Mouse (Mus musculus): Measurements from ENCODE around the gene Ptgr2. TPM values are rescaled to one million over a fixed set of nuclear protein-coding genes. Genes with fewer than 3 reads are reported as not detected.
"Not testable (repeated sequence)": the region's sequence is repeated elsewhere in the genome, so short reads cannot be mapped to it uniquely, and the experiment has no call there.

Gene Ptgr2
- polyA plus RNA-seq (2015; fragmentation: Nextera tagmentation; extraction: Ambion mirVana), result 32.0 and 34.5 TPM in 2 replicates

DNA sequence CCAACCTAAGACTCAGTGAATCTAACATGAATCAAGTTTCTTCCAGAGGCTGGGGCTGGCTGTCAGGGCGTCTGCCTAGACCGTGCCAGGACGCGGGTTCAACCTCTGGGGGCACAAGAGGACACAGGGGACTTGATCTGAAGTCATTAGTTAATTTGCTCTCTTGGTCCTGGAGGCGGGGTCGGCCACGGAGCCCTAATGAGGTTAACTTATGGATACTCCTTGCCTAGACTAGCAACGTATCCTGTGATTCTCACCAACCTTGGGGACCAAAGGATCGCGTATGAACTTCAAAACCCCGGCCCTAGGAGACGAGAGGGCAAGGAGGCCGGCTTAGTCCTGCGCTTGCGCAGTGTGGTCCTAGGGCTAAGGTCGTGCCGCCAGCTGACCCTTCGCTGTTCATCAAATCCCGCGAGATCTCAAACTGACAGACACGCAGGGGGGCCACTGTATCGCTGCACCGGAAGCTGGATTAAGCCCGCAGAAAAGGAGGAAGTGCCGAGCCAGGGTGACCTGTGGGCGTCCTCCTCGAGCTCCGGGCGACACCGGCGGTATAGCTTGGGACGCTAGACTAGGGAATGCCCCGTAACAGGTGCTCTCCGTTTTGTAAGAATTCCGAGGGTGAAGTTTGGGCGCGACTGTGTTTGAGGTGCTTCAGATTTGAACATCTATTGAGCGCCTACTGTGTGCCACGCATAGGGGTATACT is at the start of gene Ptgr2:
Gene Ptgr2, plus strand, starts transcription at position 348 of the 708 bp plus-strand sequence.
- no peaks in the 10 kb centered on the region for H3K36me3 ChIP-seq (ENCODE audit: control insufficient read depth, insufficient read depth, low read length)
- under 1% methylated on average over 39 of the region's 39 CpGs for WGBS
- H3K4me3 ChIP-seq (replicated peaks; ENCODE audit: low read length), result peak within 1 kb of the TSS; percentile 62
- no peaks in the 10 kb centered on the region for H3K9me3 ChIP-seq (replicated peaks; ENCODE audit: control insufficient read depth, low read length)
- peak within 1 kb of the TSS; percentile 74 for H3K4me2 ChIP-seq (ENCODE audit: low read depth, low read length)
- H3K9ac ChIP-seq (ENCODE audit: low read length), result peak within 1 kb of the TSS; percentile 81
- no peaks in the 10 kb centered on the region for H3K27me3 ChIP-seq (ENCODE audit: control insufficient read depth, insufficient read depth, low read length)
- ATAC-seq (ENCODE audit: insufficient read depth, low FRiP score), result peak; percentile 97
- peak within 1 kb of the TSS; percentile 83 for H3K27ac ChIP-seq (ENCODE audit: low read length)
- H3K4me1 ChIP-seq (ENCODE audit: control insufficient read depth, insufficient read depth, low read length), result 0 out of 2 replicates have a peak, but pooled peaks cover 2% of the 10 kb centered on the region

DNA sequence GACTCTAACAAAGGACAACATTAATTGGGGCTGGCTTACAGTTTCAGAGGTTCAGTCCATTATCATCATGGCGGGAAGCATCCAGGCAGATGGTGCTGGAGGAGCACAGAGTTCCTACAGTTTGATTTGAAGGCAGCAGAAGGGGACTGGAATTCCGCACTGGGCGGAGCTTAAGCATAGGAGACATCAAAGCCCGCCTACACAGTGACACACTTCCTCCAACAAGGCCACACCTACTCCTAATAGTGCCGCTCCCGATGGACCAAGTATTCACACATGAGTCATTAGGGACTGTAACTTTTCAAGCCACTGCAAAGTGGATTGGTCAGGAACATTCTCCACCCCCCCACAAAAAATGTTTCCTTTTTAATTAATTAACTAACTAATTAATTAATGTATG is 49.5 kb upstream of the Ptgr2 start:
- no peak for ATAC-seq (ENCODE audit: insufficient read depth, low FRiP score)
- Histone ChIP-seq H3K27ac (ENCODE audit: low read length) (no peak overlapping the region), H3K9me3 (replicated peaks; ENCODE audit: control insufficient read depth, low read length) (no peaks in the 10 kb centered on the region), H3K4me1 (ENCODE audit: control insufficient read depth, insufficient read depth, low read length) (no peaks in the 10 kb centered on the region), H3K4me2 (ENCODE audit: low read depth, low read length) (no peak overlapping the region), H3K27me3 (ENCODE audit: control insufficient read depth, insufficient read depth, low read length) (no peaks in the 10 kb centered on the region), H3K9ac (ENCODE audit: low read length) (no peak overlapping the region), H3K36me3 (ENCODE audit: control insufficient read depth, insufficient read depth, low read length) (no peaks in the 10 kb centered on the region), H3K4me3 (replicated peaks; ENCODE audit: low read length) (no peak overlapping the region)
- 89% methylated on average over 6 of the region's 6 CpGs for WGBS

DNA sequence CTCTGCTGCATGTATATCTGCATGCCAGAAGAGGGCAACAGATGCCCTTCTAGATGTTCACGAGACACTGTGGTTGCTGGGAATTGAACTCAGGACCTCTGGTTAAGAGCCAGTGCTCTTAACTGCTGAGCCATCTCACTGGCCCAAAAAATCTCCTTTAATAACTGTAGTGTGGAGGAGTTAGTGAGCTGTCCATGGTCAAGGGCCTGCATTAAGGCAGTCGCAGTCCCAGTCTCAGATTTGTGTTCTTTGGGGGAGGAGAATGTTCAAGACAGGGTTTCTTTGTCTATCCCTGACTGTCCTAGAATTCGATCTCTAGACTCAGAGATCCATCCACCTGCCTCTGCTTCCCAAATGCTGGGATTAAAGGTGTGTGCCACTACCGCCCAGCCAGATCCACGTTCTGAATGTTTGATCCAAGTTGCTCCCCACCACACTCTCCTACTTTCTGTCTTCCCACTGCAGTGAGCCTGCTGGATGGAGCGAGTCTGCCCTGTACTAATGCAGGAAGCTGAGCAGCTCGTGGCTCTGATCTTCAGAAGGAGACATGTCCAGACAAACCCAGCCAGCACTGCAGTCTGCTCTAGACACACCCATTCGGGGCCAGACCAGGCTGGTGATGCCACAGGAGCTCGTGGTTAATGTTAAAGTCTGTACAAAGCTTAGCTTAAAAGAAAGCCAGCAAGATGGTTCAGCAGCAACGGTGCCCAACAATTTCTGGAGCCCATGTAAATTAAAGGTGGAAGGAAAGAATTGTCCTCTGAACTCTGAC is 48.9 kb upstream of the Ptgr2 start:
- Histone ChIP-seq H3K9ac (ENCODE audit: low read length) (no peak overlapping the region), H3K4me1 (ENCODE audit: control insufficient read depth, insufficient read depth, low read length) (no peaks in the 10 kb centered on the region), H3K27me3 (ENCODE audit: control insufficient read depth, insufficient read depth, low read length) (no peaks in the 10 kb centered on the region), H3K4me3 (replicated peaks; ENCODE audit: low read length) (no peak overlapping the region), H3K9me3 (replicated peaks; ENCODE audit: control insufficient read depth, low read length) (no peaks in the 10 kb centered on the region), H3K36me3 (ENCODE audit: control insufficient read depth, insufficient read depth, low read length) (no peaks in the 10 kb centered on the region), H3K27ac (ENCODE audit: low read length) (0 out of 2 replicates have a peak overlapping the region, but pooled peaks have one; percentile 49), H3K4me2 (ENCODE audit: low read depth, low read length) (no peak overlapping the region)
- no peak for ATAC-seq (ENCODE audit: insufficient read depth, low FRiP score)
- WGBS, result 71% methylated on average over 10 of the region's 10 CpGs

DNA sequence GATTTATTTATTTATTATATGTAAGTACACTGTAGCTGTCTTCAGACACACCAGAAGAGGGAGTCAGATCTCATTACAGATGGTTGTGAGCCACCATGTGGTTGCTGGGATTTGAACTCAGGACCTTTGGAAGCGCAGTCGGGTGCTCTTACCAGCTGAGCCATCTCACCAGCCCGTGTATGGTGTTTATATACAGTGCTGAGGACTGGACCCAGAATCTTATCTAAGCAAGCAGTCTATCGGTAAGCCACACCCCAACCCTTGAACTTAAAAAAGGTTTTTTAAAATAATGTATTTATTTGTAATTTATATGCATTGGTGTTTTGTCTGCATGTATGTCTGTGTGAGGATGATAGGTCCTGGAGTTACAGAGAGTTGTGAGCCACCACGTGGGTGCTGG is 48.0 kb upstream of the Ptgr2 start:
- H3K4me3 ChIP-seq (replicated peaks; ENCODE audit: low read length); H3K9me3 ChIP-seq (replicated peaks; ENCODE audit: control insufficient read depth, low read length); ATAC-seq (ENCODE audit: insufficient read depth, low FRiP score): not testable (repeated sequence)

DNA sequence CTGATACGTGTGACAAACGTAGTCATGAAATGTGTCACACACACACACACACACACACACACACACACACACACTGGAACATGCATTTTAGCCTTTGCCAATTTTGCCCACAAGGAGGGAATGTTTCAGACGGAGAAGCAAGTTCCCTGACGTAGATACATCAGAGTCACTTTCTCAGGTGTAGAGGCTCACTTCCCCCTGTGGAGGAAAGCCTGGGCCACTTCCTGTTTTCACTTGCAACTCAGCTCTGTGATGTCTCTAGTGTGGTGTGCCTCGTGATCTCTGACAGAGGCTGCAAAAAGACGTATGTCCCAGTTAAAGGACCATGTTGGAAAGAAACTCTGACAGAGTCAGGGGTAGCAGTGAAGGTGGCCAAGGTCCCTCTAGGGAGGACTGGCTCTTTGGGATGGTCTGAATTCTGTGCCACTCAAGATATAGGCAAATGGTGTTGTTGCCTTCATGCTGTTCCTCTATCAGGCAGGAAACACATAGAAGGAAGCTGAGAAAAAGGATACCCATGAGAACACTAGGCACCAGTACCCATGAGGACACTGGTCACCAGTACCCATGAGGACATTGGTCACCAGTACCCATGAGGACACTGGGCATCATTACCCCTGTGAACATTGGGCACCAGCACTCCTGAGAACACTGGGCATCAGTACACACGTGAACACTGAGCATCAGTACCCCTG is 41.8 kb upstream of the Ptgr2 start:
- Histone ChIP-seq H3K4me1 (ENCODE audit: control insufficient read depth, insufficient read depth, low read length) (no peaks in the 10 kb centered on the region), H3K9me3 (replicated peaks; ENCODE audit: control insufficient read depth, low read length) (no peaks in the 10 kb centered on the region), H3K9ac (ENCODE audit: low read length) (no peak overlapping the region), H3K4me3 (replicated peaks; ENCODE audit: low read length) (no peak overlapping the region), H3K4me2 (ENCODE audit: low read depth, low read length) (no peak overlapping the region), H3K36me3 (ENCODE audit: control insufficient read depth, insufficient read depth, low read length) (no peaks in the 10 kb centered on the region), H3K27me3 (ENCODE audit: control insufficient read depth, insufficient read depth, low read length) (no peaks in the 10 kb centered on the region), H3K27ac (ENCODE audit: low read length) (no peak overlapping the region)
- ATAC-seq (ENCODE audit: insufficient read depth, low FRiP score), result no peak
- 69% methylated on average over 7 of the region's 7 CpGs for WGBS

More for the DNA sequence above, 48.0 kb upstream of the Ptgr2 start:
- H3K4me2 ChIP-seq (ENCODE audit: low read depth, low read length); H3K4me1 ChIP-seq (ENCODE audit: control insufficient read depth, insufficient read depth, low read length); H3K9ac ChIP-seq (ENCODE audit: low read length); H3K27me3 ChIP-seq (ENCODE audit: control insufficient read depth, insufficient read depth, low read length); H3K27ac ChIP-seq (ENCODE audit: low read length); H3K36me3 ChIP-seq (ENCODE audit: control insufficient read depth, insufficient read depth, low read length): not testable (repeated sequence)
- WGBS, result 80% methylated on average over 5 of the region's 5 CpGs

DNA sequence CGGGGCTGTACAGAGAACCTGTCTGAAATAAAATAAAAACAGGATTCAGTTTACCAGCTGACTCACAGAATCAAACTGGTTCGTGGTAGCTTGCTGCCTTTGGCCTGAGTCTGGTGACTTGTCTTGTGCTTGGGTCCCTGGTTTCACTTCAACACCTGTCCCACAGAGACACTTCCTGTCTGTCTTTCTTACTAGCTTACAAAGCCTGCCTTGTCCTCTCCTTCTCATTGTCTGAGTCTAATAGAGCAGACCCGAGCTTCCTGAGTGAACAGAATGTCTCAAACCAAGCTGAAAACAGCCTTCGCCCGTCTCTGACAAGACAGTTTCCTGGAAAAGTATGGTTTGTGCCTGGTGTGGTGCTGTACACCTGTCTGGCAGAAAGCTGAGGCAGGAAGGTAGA is 39.3 kb upstream of the Ptgr2 start:
- 77% methylated on average over 5 of the region's 5 CpGs for WGBS
- Histone ChIP-seq H3K4me2 (ENCODE audit: low read depth, low read length) (no peak overlapping the region), H3K9ac (ENCODE audit: low read length) (no peak overlapping the region), H3K27ac (ENCODE audit: low read length) (no peak overlapping the region), H3K4me3 (replicated peaks; ENCODE audit: low read length) (no peak overlapping the region), H3K9me3 (replicated peaks; ENCODE audit: control insufficient read depth, low read length) (no peaks in the 10 kb centered on the region), H3K27me3 (ENCODE audit: control insufficient read depth, insufficient read depth, low read length) (no peaks in the 10 kb centered on the region), H3K36me3 (ENCODE audit: control insufficient read depth, insufficient read depth, low read length) (no peaks in the 10 kb centered on the region), H3K4me1 (ENCODE audit: control insufficient read depth, insufficient read depth, low read length) (no peaks in the 10 kb centered on the region)
- ATAC-seq (ENCODE audit: insufficient read depth, low FRiP score), result no peak

DNA sequence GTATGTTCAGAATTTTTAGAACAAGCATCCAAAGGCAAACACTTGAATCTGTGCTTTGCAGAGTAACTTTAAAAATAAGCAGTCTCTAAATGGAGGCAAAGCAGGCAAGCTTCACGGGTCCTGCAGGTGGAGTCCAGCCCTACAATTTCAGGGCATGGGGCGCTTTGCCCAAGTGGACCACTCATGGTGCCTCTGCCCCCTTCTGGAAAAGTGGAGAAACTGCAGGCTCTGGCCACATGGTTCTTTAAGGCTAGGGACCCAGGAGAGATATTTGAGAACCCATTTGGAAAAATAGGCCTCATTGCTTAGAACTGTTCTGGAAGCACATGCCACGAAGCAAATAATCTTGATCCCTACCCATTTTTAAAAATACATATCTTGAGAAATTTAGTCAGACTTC is 35.8 kb upstream of the Ptgr2 start:
- H3K9me3 ChIP-seq (replicated peaks; ENCODE audit: control insufficient read depth, low read length), result peaks cover 2% of the 10 kb centered on the region; the same call in 1 of the 2 replicates
- no peaks in the 10 kb centered on the region for H3K4me1 ChIP-seq (ENCODE audit: control insufficient read depth, insufficient read depth, low read length)
- no peak overlapping the region for H3K4me2 ChIP-seq (ENCODE audit: low read depth, low read length)
- H3K9ac ChIP-seq (ENCODE audit: low read length), result no peak overlapping the region
- no peak for ATAC-seq (ENCODE audit: insufficient read depth, low FRiP score)
- H3K36me3 ChIP-seq (ENCODE audit: control insufficient read depth, insufficient read depth, low read length), result no peaks in the 10 kb centered on the region
- WGBS, result 8% methylated on average over 3 of the region's 3 CpGs
- H3K27me3 ChIP-seq (ENCODE audit: control insufficient read depth, insufficient read depth, low read length), result no peaks in the 10 kb centered on the region
- no peak overlapping the region for H3K27ac ChIP-seq (ENCODE audit: low read length)
- no peak overlapping the region for H3K4me3 ChIP-seq (replicated peaks; ENCODE audit: low read length)

DNA sequence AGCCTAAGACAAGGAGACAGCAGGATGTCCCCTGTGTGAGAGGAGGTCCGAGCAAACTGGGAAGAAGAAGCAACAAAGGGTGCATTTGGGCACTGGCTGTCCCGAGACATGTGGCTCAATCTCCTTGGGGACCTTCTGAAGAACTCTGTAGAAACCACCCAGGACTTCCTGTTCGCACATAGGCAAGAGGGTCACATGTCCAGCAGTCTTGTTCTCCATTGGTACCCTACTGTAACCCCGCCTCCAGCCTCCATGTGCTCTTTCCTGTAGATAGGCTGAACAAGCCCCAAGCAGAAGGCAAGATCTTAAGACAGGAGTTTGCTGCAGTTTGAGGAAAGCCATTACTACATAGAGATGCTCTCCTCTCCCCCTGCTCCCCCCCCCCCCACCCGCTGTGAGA is 32.2 kb upstream of the Ptgr2 start:
- H3K4me2 ChIP-seq (ENCODE audit: low read depth, low read length), result no peak overlapping the region
- no peaks in the 10 kb centered on the region for H3K4me1 ChIP-seq (ENCODE audit: control insufficient read depth, insufficient read depth, low read length)
- no peak for ATAC-seq (ENCODE audit: insufficient read depth, low FRiP score)
- H3K9ac ChIP-seq (ENCODE audit: low read length), result no peak overlapping the region
- H3K27me3 ChIP-seq (ENCODE audit: control insufficient read depth, insufficient read depth, low read length), result no peaks in the 10 kb centered on the region
- no peak overlapping the region for H3K4me3 ChIP-seq (replicated peaks; ENCODE audit: low read length)
- H3K36me3 ChIP-seq (ENCODE audit: control insufficient read depth, insufficient read depth, low read length), result no peaks in the 10 kb centered on the region
- 83% methylated on average over 5 of the region's 5 CpGs for WGBS
- H3K9me3 ChIP-seq (replicated peaks; ENCODE audit: control insufficient read depth, low read length), result peaks cover 2% of the 10 kb centered on the region; the same call in 1 of the 2 replicates
- no peak overlapping the region for H3K27ac ChIP-seq (ENCODE audit: low read length)

DNA sequence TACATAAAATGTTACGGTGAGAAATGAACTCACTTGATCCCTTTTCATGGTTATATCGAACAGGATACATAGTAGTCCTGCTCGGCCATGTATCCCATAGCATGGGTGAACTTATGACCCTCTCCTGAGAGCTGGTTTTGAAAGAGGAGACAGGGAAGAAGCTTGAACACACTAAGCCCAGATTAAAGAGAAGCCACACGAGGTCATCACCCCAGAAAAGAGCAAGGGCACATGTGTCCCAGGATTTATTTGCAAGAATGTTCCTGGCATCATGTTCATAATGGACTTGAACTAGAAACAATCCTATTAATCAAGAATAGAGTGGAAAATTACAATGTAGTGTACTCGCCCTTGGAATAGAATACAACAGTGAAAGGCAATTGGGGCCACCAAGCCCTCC is 30.1 kb upstream of the Ptgr2 start:
- WGBS, result 67% methylated on average over 5 of the region's 5 CpGs

More for the DNA sequence above, 30.1 kb upstream of the Ptgr2 start:
- no peaks in the 10 kb centered on the region for H3K36me3 ChIP-seq (ENCODE audit: control insufficient read depth, insufficient read depth, low read length)
- H3K4me3 ChIP-seq (replicated peaks; ENCODE audit: low read length), result no peak overlapping the region
- H3K27ac ChIP-seq (ENCODE audit: low read length), result no peak overlapping the region
- H3K9me3 ChIP-seq (replicated peaks; ENCODE audit: control insufficient read depth, low read length), result peaks cover 2% of the 10 kb centered on the region; the same call in 1 of the 2 replicates
- H3K4me1 ChIP-seq (ENCODE audit: control insufficient read depth, insufficient read depth, low read length), result no peaks in the 10 kb centered on the region
- ATAC-seq (ENCODE audit: insufficient read depth, low FRiP score), result no peak
- H3K4me2 ChIP-seq (ENCODE audit: low read depth, low read length), result no peak overlapping the region
- H3K27me3 ChIP-seq (ENCODE audit: control insufficient read depth, insufficient read depth, low read length), result no peaks in the 10 kb centered on the region
- no peak overlapping the region for H3K9ac ChIP-seq (ENCODE audit: low read length)
